Mouse (Mus musculus): ENCODE results near the gene Ubald1.

- TF ChIP-seq CTCF (IDR thresholded peaks at IDR 0.05; ENCODE audit: low read depth, low read length) (no peak), POLR2A (IDR thresholded peaks at IDR 0.05; ENCODE audit: borderline replicate concordance, low read depth, low read length) (no peak)
These were observed 36.5 kb upstream of the Ubald1 start for GRCm38 (mm10) chr16:4916608-4917007.

Measured in bone marrow macrophage, adult 2 months (primary cell).